ENCODE assay signal across 9 mouse cellular contexts in genomic region chr1:156230339-156231089, GRCm38 (mm10). TPM values are rescaled to one million over a fixed set of nuclear protein-coding genes. Genes with fewer than 3 reads are reported as not detected.
DNase-seq lines count a peak whose midpoint lies in the region; ATAC-seq and TF ChIP-seq lines count a peak whose summit lies in the region.
"Had no signal": no experiment of that assay in that cellular context is flagged by ENCODE, and none has a peak within 500 bp of the region (broad histone marks: within the 10 kb centered on the region; RNA-seq: fewer than 3 reads in every experiment).

No protein-coding gene starts in this region.

- TF ChIP-seq POLR2A in limb, embryonic 14.5 days (IDR thresholded peaks at IDR 0.05; ENCODE audit: borderline replicate concordance, extremely low read depth, insufficient read depth, insufficient read length), result no peak

- H3K27ac ChIP-seq in embryonic facial prominence, embryonic 11.5 days (replicated peaks; ENCODE audit: low read depth, low read length), result no peak overlapping the region
- peak overlapping the region; percentile 8 to 57; a peak in 3 of 4 replicates for H3K27ac ChIP-seq in heart, embryonic 14.5 days (replicated peaks in 1 of 2; ENCODE audit: control insufficient read depth in 1 of 2, insufficient read depth in 1 of 2, low read depth in 2 of 2, low read length in 2 of 2)
- no peak overlapping the region for H3K27ac ChIP-seq in limb, embryonic 14.5 days (replicated peaks; ENCODE audit: low read depth, low read length)

- no peaks in the 10 kb centered on the region for H3K27me3 ChIP-seq in embryonic facial prominence, embryonic 11.5 days (ENCODE audit: control insufficient read depth, insufficient read depth, low read length)
- H3K27me3 ChIP-seq in heart, embryonic 14.5 days (ENCODE audit: control insufficient read depth, insufficient read depth, low read length), result no peaks in the 10 kb centered on the region
- no peaks in the 10 kb centered on the region for H3K27me3 ChIP-seq in limb, embryonic 14.5 days (ENCODE audit: control insufficient read depth, insufficient read depth, low read length)
- H3K27me3 ChIP-seq: Patski had no signal

- 34% methylated on average over 9 of the region's 9 CpGs for WGBS in embryonic facial prominence, embryonic 11.5 days
- 34% methylated on average over 9 of the region's 9 CpGs for WGBS in heart, embryonic 14.5 days
- WGBS in limb, embryonic 14.5 days, result 26% methylated on average over 9 of the region's 9 CpGs

- no peak overlapping the region for H3K4me2 ChIP-seq in embryonic facial prominence, embryonic 11.5 days (ENCODE audit: low read depth, low read length)
- peak overlapping the region; percentile 7; the same call in 1 of the 2 replicates for H3K4me2 ChIP-seq in heart, embryonic 14.5 days (ENCODE audit: low read length)
- no peak overlapping the region for H3K4me2 ChIP-seq in limb, embryonic 14.5 days (replicated peaks; ENCODE audit: low read depth, low read length, severe bottlenecking)

- no peaks in the 10 kb centered on the region for H3K36me3 ChIP-seq in embryonic facial prominence, embryonic 11.5 days (replicated peaks; ENCODE audit: control insufficient read depth, insufficient read depth, low read depth, low read length)
- H3K36me3 ChIP-seq in heart, embryonic 14.5 days (ENCODE audit: control insufficient read depth, insufficient read depth, low read length), result no peaks in the 10 kb centered on the region
- no peaks in the 10 kb centered on the region for H3K36me3 ChIP-seq in limb, embryonic 14.5 days (ENCODE audit: control insufficient read depth, insufficient read depth, low read length)

- no peaks in the 10 kb centered on the region for H3K4me1 ChIP-seq in embryonic facial prominence, embryonic 11.5 days (ENCODE audit: control insufficient read depth, insufficient read depth, low read length)
- H3K4me1 ChIP-seq in heart, embryonic 14.5 days (ENCODE audit: control insufficient read depth in 2 of 2, insufficient read depth in 2 of 2, low read length in 2 of 2), result peaks cover 0 to 14% of the 10 kb centered on the region in 2 experiments; a peak in 3 of 4 replicates
- peaks cover 13% of the 10 kb centered on the region for H3K4me1 ChIP-seq in limb, embryonic 14.5 days (ENCODE audit: control insufficient read depth, insufficient read depth, low read length)

- ATAC-seq in embryonic facial prominence, embryonic 11.5 days (replicated peaks; ENCODE audit: insufficient number of reproducible peaks, low FRiP score, low TSS enrichment, low read depth), result peak; percentile 69
- ATAC-seq in heart, embryonic 14.5 days (ENCODE audit: insufficient number of reproducible peaks, insufficient read depth, low FRiP score, low read depth), result peak; percentile 51; the same call in 1 of the 2 replicates
- peak; percentile 82 for ATAC-seq in limb, embryonic 14.5 days (ENCODE audit: low FRiP score, low read depth)
- ATAC-seq: Patski had no signal

- H3K4me3 ChIP-seq in embryonic facial prominence, embryonic 11.5 days (ENCODE audit: low read depth, low read length), result no peak overlapping the region
- H3K4me3 ChIP-seq in heart, embryonic 14.5 days (ENCODE audit: control insufficient read depth in 1 of 2, insufficient read depth in 1 of 2, low read depth in 1 of 2, low read length in 2 of 2), result no peak overlapping the region
- no peak overlapping the region for H3K4me3 ChIP-seq in limb, embryonic 14.5 days (replicated peaks; ENCODE audit: low read length)

- no peaks in the 10 kb centered on the region for H3K9me3 ChIP-seq in embryonic facial prominence, embryonic 11.5 days (replicated peaks; ENCODE audit: control insufficient read depth, low read length)
- H3K9me3 ChIP-seq in heart, embryonic 14.5 days (ENCODE audit: control insufficient read depth, low read length), result no peaks in the 10 kb centered on the region
- no peaks in the 10 kb centered on the region for H3K9me3 ChIP-seq in limb, embryonic 14.5 days (ENCODE audit: control insufficient read depth, low read length)

- peak; percentile 44 for DNase-seq in adrenal gland, postnatal 10 days
- peak; percentile 77 for DNase-seq in embryonic facial prominence, embryonic 11.5 days (ENCODE audit: low spot score)
- peak; percentile 66 for DNase-seq in limb, embryonic 14.5 days (ENCODE audit: low spot score)
- peak; percentile 24 for DNase-seq in skeletal muscle tissue, adult 2 months (ENCODE audit: low read depth, low spot score)
- no peak for DNase-seq in cerebellum, adult 11 months
- DNase-seq in cerebellum, postnatal 36 days, result no peak
- DNase-seq in urinary bladder, postnatal 25 days (ENCODE audit: low spot score), result no peak

- no peak overlapping the region for H3K9ac ChIP-seq in embryonic facial prominence, embryonic 11.5 days (replicated peaks; ENCODE audit: low read length)
- no peak overlapping the region for H3K9ac ChIP-seq in heart, embryonic 14.5 days (ENCODE audit: low read length)
- no peak overlapping the region for H3K9ac ChIP-seq in limb, embryonic 14.5 days (ENCODE audit: low read depth, low read length, severe bottlenecking)

RNA-seq across cellular contexts. Expression of gene Fam163a, which starts 25.7 kb away (rescaled TPM):
- total RNA-seq in adrenal gland, postnatal 10 days (2021), result 10 to 100 TPM; 10.4 to 14.3 TPM
- polyA plus RNA-seq in embryonic facial prominence, embryonic 11.5 days (2014; fragmentation: Nextera tagmentation; extraction: Ambion mirVana), result 1.0 and 1.2 TPM in 2 replicates
- 2.4 and 2.6 TPM in 2 replicates for polyA plus RNA-seq in heart, embryonic 14.5 days (2014; fragmentation: Nextera tagmentation; extraction: Ambion mirVana)
- polyA plus RNA-seq in limb, embryonic 14.5 days (2012; rRNA removed), result 0.96 and 1.1 TPM in 2 replicates
- polyA plus RNA-seq in limb, embryonic 14.5 days (2014; fragmentation: Nextera tagmentation; extraction: Ambion mirVana), result 1.0 and 2.2 TPM in 2 replicates
- polyA plus RNA-seq: Patski had no signal

Comparison
In these comparisons a context has a peak if more than half of its experiments do, and no peak if none do; other contexts are left out.
1. DNase-seq: peak in adrenal gland, postnatal 10 days (single experiment), embryonic facial prominence, embryonic 11.5 days (single experiment), limb, embryonic 14.5 days (single experiment) and skeletal muscle tissue, adult 2 months (single experiment); none in cerebellum, adult 11 months (single experiment), cerebellum, postnatal 36 days (0 of 2) and urinary bladder, postnatal 25 days (single experiment).
2. H3K27ac ChIP-seq: peak in heart, embryonic 14.5 days (2 of 2); none in embryonic facial prominence, embryonic 11.5 days (single experiment) and limb, embryonic 14.5 days (single experiment).
3. Peak in every context shown above with its lines, with median percentiles within 50 percentile points of each other: ATAC-seq.